In the genomic region with DNA sequence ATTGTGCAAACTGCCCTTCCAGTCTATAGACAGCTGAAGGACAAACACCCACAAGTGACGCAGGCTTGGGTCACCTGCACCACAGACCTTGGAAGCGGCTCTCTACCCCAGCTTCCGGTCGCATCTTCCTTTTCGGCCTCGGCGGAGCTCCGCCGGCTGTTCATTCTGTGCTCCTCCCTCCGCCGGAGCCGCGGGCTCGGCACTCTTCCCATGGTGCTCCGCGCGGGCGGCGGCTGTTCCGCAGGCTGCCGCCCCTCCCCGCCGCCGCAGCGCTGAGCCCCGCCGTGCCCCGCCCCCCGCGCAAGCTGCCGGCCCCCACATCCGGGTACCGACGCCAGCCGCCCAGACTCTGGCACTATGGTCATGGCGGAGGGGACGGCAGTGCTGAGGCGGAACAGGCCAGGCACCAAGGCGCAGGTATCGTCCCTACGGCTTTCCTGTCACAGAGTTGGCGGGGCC, we compare ENCODE assay signal across 7 mouse cellular contexts. TPM values are rescaled to one million over a fixed set of nuclear protein-coding genes. Genes with fewer than 3 reads are reported as not detected.
A peak's percentile ranks its signal among the peaks of the same experiment; 100 is the strongest.
DNase-seq lines count a peak whose midpoint lies in the region; ATAC-seq lines count a peak whose summit lies in the region.

Mob4 (plus strand) TSS at position 289 of the 459 bp plus-strand sequence.

- no peaks in the 10 kb centered on the region for H3K36me3 ChIP-seq in embryonic facial prominence, embryonic 11.5 days (replicated peaks; ENCODE audit: control insufficient read depth, insufficient read depth, low read depth, low read length)
- no peaks in the 10 kb centered on the region for H3K36me3 ChIP-seq in limb, embryonic 11.5 days (ENCODE audit: control insufficient read depth, insufficient read depth, low read length)
- H3K36me3 ChIP-seq in midbrain, embryonic 14.5 days (ENCODE audit: control insufficient read depth, insufficient read depth, low read length), result no peaks in the 10 kb centered on the region

- peak within 1 kb of the TSS; percentile 48 for H3K4me2 ChIP-seq in embryonic facial prominence, embryonic 11.5 days (ENCODE audit: low read depth, low read length)
- peak within 1 kb of the TSS; percentile 62 for H3K4me2 ChIP-seq in limb, embryonic 11.5 days (ENCODE audit: low read depth, severe bottlenecking)
- peak within 1 kb of the TSS; percentile 79 for H3K4me2 ChIP-seq in midbrain, embryonic 14.5 days (ENCODE audit: low read length)

- under 1% methylated on average over 34 of the region's 42 CpGs for WGBS in embryonic facial prominence, embryonic 11.5 days
- whole genome bisulfite sequencing in limb, embryonic 11.5 days, result 0% methylated on average over 41 of the region's 42 CpGs
- under 1% methylated on average over 41 of the region's 42 CpGs for WGBS in midbrain, embryonic 14.5 days

- H3K27me3 ChIP-seq in embryonic facial prominence, embryonic 11.5 days (ENCODE audit: control insufficient read depth, insufficient read depth, low read length), result no peaks in the 10 kb centered on the region
- no peaks in the 10 kb centered on the region for H3K27me3 ChIP-seq in limb, embryonic 11.5 days (ENCODE audit: control insufficient read depth, insufficient read depth, low read length)
- no peaks in the 10 kb centered on the region for H3K27me3 ChIP-seq in midbrain, embryonic 14.5 days (ENCODE audit: control insufficient read depth, insufficient read depth, low read length)

- DNase-seq in adrenal gland, postnatal 14 days, result peak; percentile 98
- peak; percentile 95 for DNase-seq in embryonic facial prominence, embryonic 11.5 days (ENCODE audit: low spot score)
- DNase-seq in heart, adult 11 months, result peak; percentile 99
- DNase-seq in kidney, adult 18-20 months, result peak; percentile 93
- DNase-seq in limb, embryonic 11.5 days (ENCODE audit: low spot score), result peak; percentile 95
- peak; percentile 98 for DNase-seq in midbrain, embryonic 14.5 days
- peak; percentile 87 to 93 for DNase-seq in spleen, adult 18-20 months

- H3K27ac ChIP-seq in embryonic facial prominence, embryonic 11.5 days (replicated peaks; ENCODE audit: low read depth, low read length), result peak within 1 kb of the TSS; percentile 86
- peak within 1 kb of the TSS; percentile 96 for H3K27ac ChIP-seq in limb, embryonic 11.5 days (replicated peaks; ENCODE audit: low read depth, low read length)
- H3K27ac ChIP-seq in midbrain, embryonic 14.5 days (replicated peaks; ENCODE audit: low read depth, low read length), result peak within 1 kb of the TSS; percentile 98

- H3K9me3 ChIP-seq in embryonic facial prominence, embryonic 11.5 days (replicated peaks; ENCODE audit: control insufficient read depth, low read length), result no peaks in the 10 kb centered on the region
- H3K9me3 ChIP-seq in limb, embryonic 11.5 days (ENCODE audit: control insufficient read depth, low read length), result no peaks in the 10 kb centered on the region
- H3K9me3 ChIP-seq in midbrain, embryonic 14.5 days (ENCODE audit: control insufficient read depth, low read length), result no peaks in the 10 kb centered on the region

- peak; percentile 96 for ATAC-seq in embryonic facial prominence, embryonic 11.5 days (replicated peaks; ENCODE audit: insufficient number of reproducible peaks, low FRiP score, low TSS enrichment, low read depth)
- ATAC-seq in limb, embryonic 11.5 days (ENCODE audit: insufficient number of reproducible peaks, low FRiP score, low TSS enrichment, low read depth), result peak; percentile 98
- peak; percentile 97 for ATAC-seq in midbrain, embryonic 14.5 days (ENCODE audit: low FRiP score, low TSS enrichment)

- H3K9ac ChIP-seq in embryonic facial prominence, embryonic 11.5 days (replicated peaks; ENCODE audit: low read length), result peak within 1 kb of the TSS; percentile 95
- peak within 1 kb of the TSS; percentile 98 for H3K9ac ChIP-seq in limb, embryonic 11.5 days (ENCODE audit: low read length)
- H3K9ac ChIP-seq in midbrain, embryonic 14.5 days (replicated peaks; ENCODE audit: low read length), result peak within 1 kb of the TSS; percentile 97

- peak within 1 kb of the TSS; percentile 98 for H3K4me3 ChIP-seq in embryonic facial prominence, embryonic 11.5 days (ENCODE audit: low read depth, low read length)
- H3K4me3 ChIP-seq in limb, embryonic 11.5 days (ENCODE audit: low read depth, low read length), result peak within 1 kb of the TSS; percentile 93
- peak within 1 kb of the TSS; percentile 99 for H3K4me3 ChIP-seq in midbrain, embryonic 14.5 days (replicated peaks; ENCODE audit: low read depth, low read length)

- H3K4me1 ChIP-seq in embryonic facial prominence, embryonic 11.5 days (ENCODE audit: control insufficient read depth, insufficient read depth, low read length), result no peaks in the 10 kb centered on the region
- H3K4me1 ChIP-seq in limb, embryonic 11.5 days (ENCODE audit: control insufficient read depth, insufficient read depth, low read length), result peaks cover 5% of the 10 kb centered on the region; the same call in 1 of the 2 replicates
- peaks cover 25% of the 10 kb centered on the region for H3K4me1 ChIP-seq in midbrain, embryonic 14.5 days (ENCODE audit: control insufficient read depth, insufficient read depth, low read length)

RNA-seq across cellular contexts. Expression of gene Mob4, which starts in this region (rescaled TPM):
- 294 and 307 TPM in 2 replicates for total RNA-seq in adrenal gland, postnatal 14 days (2021)
- 163 and 165 TPM in 2 replicates for polyA plus RNA-seq in embryonic facial prominence, embryonic 11.5 days (2014; fragmentation: Nextera tagmentation; extraction: Ambion mirVana)
- 149 and 155 TPM in 2 replicates for polyA plus RNA-seq in limb, embryonic 11.5 days (2014; fragmentation: Nextera tagmentation; extraction: Ambion mirVana)
- polyA plus RNA-seq in midbrain, embryonic 14.5 days (2014; fragmentation: Nextera tagmentation; extraction: Ambion mirVana), result 183 and 196 TPM in 2 replicates

Comparison
In these comparisons a context has a peak if more than half of its experiments do, and no peak if none do; other contexts are left out.
1. Peak in every context shown above with its lines: DNase-seq, ATAC-seq, H3K4me3 ChIP-seq and H3K27ac ChIP-seq.